9 mouse cellular contexts compared by ENCODE assay signal in the genomic region with DNA sequence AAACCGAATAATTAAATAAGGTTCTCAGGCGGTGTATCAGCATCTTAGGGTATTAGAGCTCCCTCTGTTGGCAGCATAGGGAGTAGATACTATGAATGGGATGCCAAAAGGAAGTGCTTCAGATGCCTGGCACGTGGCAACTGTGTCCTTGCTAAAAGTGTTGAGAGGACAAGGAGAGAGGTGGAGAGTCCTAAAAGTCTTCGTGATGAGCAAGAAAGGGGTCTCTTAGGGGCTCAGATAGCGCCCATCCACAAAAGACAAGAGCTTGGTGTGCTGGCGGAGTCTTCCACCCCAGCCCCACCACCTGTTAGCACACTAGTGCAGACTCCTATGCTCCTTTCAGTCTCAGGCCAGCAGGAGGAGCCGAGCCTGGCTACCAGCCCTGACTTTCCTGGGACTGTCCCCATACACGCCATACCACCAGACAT.
DNase-seq lines count a peak whose midpoint lies in the region; ATAC-seq lines count a peak whose summit lies in the region.
"Had no signal": no experiment of that assay in that cellular context is flagged by ENCODE, and none has a peak within 500 bp of the region (broad histone marks: within the 10 kb centered on the region; RNA-seq: fewer than 3 reads in every experiment).

No protein-coding gene starts in this region.

- H3K4me3 ChIP-seq in embryonic facial prominence, embryonic 10.5 days: 0 out of 2 replicates have a peak overlapping the region, but pooled peaks have one; percentile 1
- H3K4me3 ChIP-seq in heart, embryonic 11.5 days (ENCODE audit: low read depth, low read length): no peak overlapping the region
- H3K4me3 ChIP-seq in lung, embryonic 15.5 days: no peak overlapping the region
- H3K4me3 ChIP-seq: liver, embryonic 15.5 days had no signal

- peaks cover 4% of the 10 kb centered on the region; the same call in 1 of the 2 replicates for H3K4me1 ChIP-seq in embryonic facial prominence, embryonic 10.5 days
- H3K4me1 ChIP-seq in heart, embryonic 11.5 days (ENCODE audit: control insufficient read depth, insufficient read depth, low read length): no peaks in the 10 kb centered on the region; the same call in 1 of the 2 replicates
- no peaks in the 10 kb centered on the region for H3K4me1 ChIP-seq in lung, embryonic 15.5 days

- H3K27me3 ChIP-seq in embryonic facial prominence, embryonic 10.5 days (replicated peaks; ENCODE audit: low read depth, poor library complexity, severe bottlenecking): 0 out of 2 replicates have a peak, but pooled peaks cover 12% of the 10 kb centered on the region
- H3K27me3 ChIP-seq in heart, embryonic 11.5 days (ENCODE audit: control insufficient read depth, insufficient read depth, low read length): 0 out of 2 replicates have a peak, but pooled peaks cover 3% of the 10 kb centered on the region
- no peaks in the 10 kb centered on the region for H3K27me3 ChIP-seq in lung, embryonic 15.5 days
- H3K27me3 ChIP-seq: liver, embryonic 15.5 days had no signal

- H3K4me2 ChIP-seq in heart, embryonic 11.5 days: peak overlapping the region; percentile 52
- peak overlapping the region; percentile 31; the same call in 1 of the 2 replicates for H3K4me2 ChIP-seq in lung, embryonic 15.5 days
- H3K4me2 ChIP-seq: liver, embryonic 15.5 days had no signal

- no peak overlapping the region for H3K9ac ChIP-seq in heart, embryonic 11.5 days (ENCODE audit: low read depth, low read length)
- no peak overlapping the region for H3K9ac ChIP-seq in lung, embryonic 15.5 days
- H3K9ac ChIP-seq: liver, embryonic 15.5 days had no signal

- WGBS in embryonic facial prominence, embryonic 10.5 days: 16% methylated on average over 8 of the region's 8 CpGs
- WGBS in heart, embryonic 11.5 days (ENCODE audit: insufficient replicate concordance): 17% methylated on average over 8 of the region's 8 CpGs
- WGBS in lung, embryonic 15.5 days: 15% methylated on average over 8 of the region's 8 CpGs

- DNase-seq in cerebellum, adult 11-12 months: peak; percentile 9
- DNase-seq in cerebellum, adult 11 months: no peak
- peak; percentile 67 for DNase-seq in ZHBTc4 (ENCODE audit: low read depth, low spot score)
- peak; percentile 41 for DNase-seq in embryonic facial prominence, embryonic 10.5 days (ENCODE audit: low spot score)
- peak; percentile 55 for DNase-seq in kidney, adult 9 months
- peak; percentile 23 for DNase-seq in retina, adult 2 months (ENCODE audit: low read depth, low spot score)

- ATAC-seq in heart, embryonic 11.5 days (replicated peaks; ENCODE audit: insufficient number of reproducible peaks, low FRiP score, low TSS enrichment): no peak
- ATAC-seq in lung, embryonic 15.5 days (ENCODE audit: borderline replicate concordance, extremely low read depth, low FRiP score, low TSS enrichment): peak; percentile 73; the same call in 1 of the 2 replicates

- H3K27ac ChIP-seq in embryonic facial prominence, embryonic 10.5 days (replicated peaks): no peak overlapping the region; the same call in 1 of the 2 replicates
- H3K27ac ChIP-seq in heart, embryonic 11.5 days (ENCODE audit: low read depth, low read length): no peak overlapping the region
- H3K27ac ChIP-seq in lung, embryonic 15.5 days: no peak overlapping the region
- H3K27ac ChIP-seq: liver, embryonic 15.5 days had no signal

- H3K36me3 ChIP-seq in embryonic facial prominence, embryonic 10.5 days (replicated peaks): peaks cover 5% of the 10 kb centered on the region; the same call in 1 of the 2 replicates
- no peaks in the 10 kb centered on the region for H3K36me3 ChIP-seq in heart, embryonic 11.5 days (ENCODE audit: control insufficient read depth, insufficient read depth, low read length)
- H3K36me3 ChIP-seq in lung, embryonic 15.5 days: no peaks in the 10 kb centered on the region
- H3K36me3 ChIP-seq: liver, embryonic 15.5 days had no signal

- peaks cover 3% of the 10 kb centered on the region; the same call in 1 of the 2 replicates for H3K9me3 ChIP-seq in embryonic facial prominence, embryonic 10.5 days
- H3K9me3 ChIP-seq in heart, embryonic 11.5 days (replicated peaks; ENCODE audit: control insufficient read depth, low read length): no peaks in the 10 kb centered on the region
- H3K9me3 ChIP-seq in lung, embryonic 15.5 days: no peaks in the 10 kb centered on the region
- H3K9me3 ChIP-seq: liver, embryonic 15.5 days had no signal
